Mouse (Mus musculus) embryonic facial prominence, embryonic 13.5 days (tissue): ENCODE data around the gene Nepro. TPM values are rescaled to one million over a fixed set of nuclear protein-coding genes. Genes with fewer than 3 reads are reported as not detected.

ENCODE experiments used
- ATAC-seq: fragments of 200-750 bp; cut with Nextera tagmentation; 2 replicates; pipeline ENCODE4 v1.8.0; 2017; ENCODE audit warnings: low read depth; ENCODE audit not compliant: insufficient number of reproducible peaks, insufficient read depth, low FRiP score, low TSS enrichment
- H3K27ac ChIP-seq: fragments of 300-500 bp; sonication (generic); 2 replicates; pipeline ENCODE4 v1.5.1; 2015; ENCODE audit warnings: moderate library complexity, mild to moderate bottlenecking, inconsistent platforms
- H3K27me3 ChIP-seq: fragments of 300-500 bp; sonication (generic); 2 replicates; pipeline ENCODE4 v1.6.1; 2015; ENCODE audit warnings: mild to moderate bottlenecking, inconsistent platforms
- H3K36me3 ChIP-seq: fragments of 300-500 bp; sonication (generic); 2 replicates; pipeline ENCODE4 v1.6.1; 2015; ENCODE audit warnings: mild to moderate bottlenecking, inconsistent platforms
- H3K4me1 ChIP-seq: fragments of 300-500 bp; sonication (generic); 2 replicates; pipeline ENCODE4 v1.6.1; 2015; ENCODE audit warnings: inconsistent platforms
- H3K4me2 ChIP-seq: fragments of 300-500 bp; sonication (generic); 2 replicates; pipeline ENCODE4 v1.6.1; 2015; ENCODE audit warnings: moderate library complexity, mild to moderate bottlenecking, inconsistent platforms
- H3K4me3 ChIP-seq: fragments of 300-500 bp; sonication (generic); 2 replicates; pipeline ENCODE4 v1.5.1; 2015; ENCODE audit warnings: mild to moderate bottlenecking, inconsistent platforms
- H3K9ac ChIP-seq: fragments of 300-500 bp; sonication (generic); 2 replicates; pipeline ENCODE4 v1.6.1; 2015; ENCODE audit warnings: mild to moderate bottlenecking, inconsistent platforms
- H3K9me3 ChIP-seq: fragments of 300-500 bp; sonication (generic); 2 replicates; pipeline ENCODE4 v1.6.1; 2016; ENCODE audit warnings: inconsistent platforms
- WGBS: fragments of 180-500 bp; shearing (Covaris S2); methylation state at CpG from one replicate; pipeline ENCODE4 v1.1.7; 2015; ENCODE audit warnings: mixed read lengths; 5-methylcytosine and 5-hydroxymethylcytosine counted together
- polyA plus RNA-seq: library from polyadenylated mRNA; unstranded; fragments of >200 nt; fragmentation: Nextera tagmentation; extraction: Ambion mirVana; gene quantifications from 2 replicates; pipeline ENCODE4 v1.2.1, GENCODE M21; 2015

Nepro gene
- polyA plus RNA-seq, 1 experiment from 2014 or later, result 9.9 TPM

GRCm38 (mm10) chr16:44691066-44691465, 33.0 kb upstream of the Nepro start:
- Histone ChIP-seq H3K36me3 (no peaks in the 10 kb centered on the region), H3K9me3 (no peaks in the 10 kb centered on the region), H3K27me3 (no peaks in the 10 kb centered on the region), H3K9ac (no peak overlapping the region), H3K4me1 (peaks cover 38% of the 10 kb centered on the region), H3K4me3 (no peak overlapping the region), H3K27ac (no peak overlapping the region), H3K4me2 (no peak overlapping the region)
- WGBS, result 76% methylated on average over 2 of the region's 2 CpGs
- no peak for ATAC-seq

GRCm38 (mm10) chr16:44691561-44692141, 32.5 kb upstream of the Nepro start:
- peak overlapping the region; percentile 19; the same call in 1 of the 2 replicates for H3K27ac ChIP-seq
- 56% methylated on average over 17 of the region's 17 CpGs for WGBS
- no peak overlapping the region for H3K4me3 ChIP-seq
- H3K36me3 ChIP-seq, result no peaks in the 10 kb centered on the region
- H3K4me1 ChIP-seq, result peaks cover 41% of the 10 kb centered on the region
- H3K9me3 ChIP-seq, result no peaks in the 10 kb centered on the region
- H3K27me3 ChIP-seq, result no peaks in the 10 kb centered on the region
- no peak overlapping the region for H3K9ac ChIP-seq
- no peak overlapping the region for H3K4me2 ChIP-seq
- no peak for ATAC-seq

GRCm38 (mm10) chr16:44692541-44692940, 31.6 kb upstream of the Nepro start:
- Histone ChIP-seq H3K9ac (no peak overlapping the region), H3K4me1 (peaks cover 32% of the 10 kb centered on the region), H3K27ac (no peak overlapping the region), H3K4me3 (no peak overlapping the region), H3K9me3 (no peaks in the 10 kb centered on the region), H3K4me2 (no peak overlapping the region), H3K36me3 (no peaks in the 10 kb centered on the region), H3K27me3 (no peaks in the 10 kb centered on the region)
- 96% methylated on average over 1 of the region's 1 CpGs for WGBS
- no peak for ATAC-seq

- H3K36me3 ChIP-seq, result no peaks in the 10 kb centered on the region
- no peak overlapping the region for H3K9ac ChIP-seq
- no peak overlapping the region for H3K27ac ChIP-seq
- peaks cover 21% of the 10 kb centered on the region for H3K4me1 ChIP-seq
- no peak for ATAC-seq
- 65% methylated on average over 6 of the region's 6 CpGs for WGBS
- H3K9me3 ChIP-seq, result no peaks in the 10 kb centered on the region
- H3K4me2 ChIP-seq, result no peak overlapping the region
- no peak overlapping the region for H3K4me3 ChIP-seq
- no peaks in the 10 kb centered on the region for H3K27me3 ChIP-seq
These were observed 30.4 kb upstream of the Nepro start for GRCm38 (mm10) chr16:44693695-44694094.

GRCm38 (mm10) chr16:44695214-44695858, 28.8 kb upstream of the Nepro start:
- peaks cover 18% of the 10 kb centered on the region for H3K4me1 ChIP-seq
- H3K9me3 ChIP-seq, result no peaks in the 10 kb centered on the region
- H3K4me2 ChIP-seq, result no peak overlapping the region
- no peak overlapping the region for H3K9ac ChIP-seq
- peak overlapping the region; percentile 63; the same call in 1 of the 2 replicates for H3K27ac ChIP-seq
- H3K27me3 ChIP-seq, result no peaks in the 10 kb centered on the region
- no peak for ATAC-seq
- H3K4me3 ChIP-seq, result no peak overlapping the region
- H3K36me3 ChIP-seq, result no peaks in the 10 kb centered on the region
- 73% methylated on average over 8 of the region's 8 CpGs for WGBS

- Histone ChIP-seq H3K4me1 (peaks cover 17% of the 10 kb centered on the region), H3K27ac (peak overlapping the region; percentile 63; the same call in 1 of the 2 replicates), H3K4me3 (no peak overlapping the region), H3K27me3 (no peaks in the 10 kb centered on the region), H3K9me3 (no peaks in the 10 kb centered on the region), H3K36me3 (no peaks in the 10 kb centered on the region), H3K4me2 (no peak overlapping the region), H3K9ac (no peak overlapping the region)
- ATAC-seq, result no peak
- 24% methylated on average over 12 of the region's 12 CpGs for WGBS
These were observed 28.1 kb upstream of the Nepro start for GRCm38 (mm10) chr16:44695859-44696620.

- Histone ChIP-seq H3K36me3 (no peaks in the 10 kb centered on the region), H3K4me3 (no peak overlapping the region), H3K4me1 (peaks cover 11% of the 10 kb centered on the region), H3K27me3 (no peaks in the 10 kb centered on the region), H3K4me2 (no peak overlapping the region), H3K27ac (no peak overlapping the region), H3K9me3 (no peaks in the 10 kb centered on the region), H3K9ac (no peak overlapping the region)
- 85% methylated on average over 5 of the region's 5 CpGs for WGBS
- no peak for ATAC-seq
These were observed 26.5 kb upstream of the Nepro start for GRCm38 (mm10) chr16:44697473-44698205.

- H3K9me3 ChIP-seq, result no peaks in the 10 kb centered on the region
- no peaks in the 10 kb centered on the region for H3K36me3 ChIP-seq
- no peak overlapping the region for H3K27ac ChIP-seq
- H3K4me1 ChIP-seq, result peaks cover 33% of the 10 kb centered on the region
- no peak overlapping the region for H3K9ac ChIP-seq
- ATAC-seq, result no peak
- H3K4me3 ChIP-seq, result no peak overlapping the region
- H3K4me2 ChIP-seq, result no peak overlapping the region
- WGBS, result 88% methylated on average over 3 of the region's 3 CpGs
- no peaks in the 10 kb centered on the region for H3K27me3 ChIP-seq
These were observed 22.9 kb upstream of the Nepro start for GRCm38 (mm10) chr16:44701155-44701554.

- H3K9me3 ChIP-seq, result no peaks in the 10 kb centered on the region
- H3K4me1 ChIP-seq, result peaks cover 31% of the 10 kb centered on the region
- no peak overlapping the region for H3K9ac ChIP-seq
- no peak overlapping the region for H3K4me3 ChIP-seq
- H3K4me2 ChIP-seq, result no peak overlapping the region
- peak overlapping the region; percentile 96; the same call in 1 of the 2 replicates for H3K27ac ChIP-seq
- H3K27me3 ChIP-seq, result no peaks in the 10 kb centered on the region
- no peak for ATAC-seq
- 63% methylated on average over 5 of the region's 5 CpGs for WGBS
- H3K36me3 ChIP-seq, result no peaks in the 10 kb centered on the region
These were observed 21.8 kb upstream of the Nepro start for GRCm38 (mm10) chr16:44702272-44702671.

- no peaks in the 10 kb centered on the region for H3K9me3 ChIP-seq
- H3K4me2 ChIP-seq, result 0 out of 2 replicates have a peak overlapping the region, but pooled peaks have one; percentile 7
- no peak overlapping the region for H3K4me3 ChIP-seq
- no peaks in the 10 kb centered on the region for H3K27me3 ChIP-seq
- H3K9ac ChIP-seq, result peak overlapping the region; percentile 47; the same call in 1 of the 2 replicates
- no peak for ATAC-seq
- peak overlapping the region; percentile 96 for H3K27ac ChIP-seq
- H3K4me1 ChIP-seq, result peaks cover 31% of the 10 kb centered on the region
- 12% methylated on average over 4 of the region's 4 CpGs for WGBS
- no peaks in the 10 kb centered on the region for H3K36me3 ChIP-seq
These were observed 20.6 kb upstream of the Nepro start for GRCm38 (mm10) chr16:44703458-44703857.
